8 mouse cellular contexts compared by ENCODE assay signal in the genomic region with DNA sequence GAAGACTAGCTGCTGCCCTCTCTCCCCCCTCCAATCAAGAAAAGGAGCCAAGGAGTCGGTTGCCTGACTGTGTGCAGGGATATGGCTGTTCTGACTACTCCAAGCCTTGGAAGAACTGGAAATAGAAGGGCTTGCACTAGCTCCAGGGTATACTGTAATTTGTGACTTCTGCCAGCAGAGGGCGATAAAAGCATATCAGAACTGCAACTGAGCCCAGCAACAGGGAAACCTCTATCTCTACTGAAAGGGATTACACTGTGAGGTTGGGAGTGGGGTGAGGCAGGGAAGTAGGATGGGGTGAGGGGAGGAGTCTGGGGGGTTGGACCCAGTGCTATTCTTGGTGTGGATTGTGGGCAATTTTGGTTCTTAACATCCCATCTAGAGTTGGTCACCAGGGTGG. TPM values are rescaled to one million over a fixed set of nuclear protein-coding genes. Genes with fewer than 3 reads are reported as not detected.
DNase-seq lines count a peak whose midpoint lies in the region; ATAC-seq lines count a peak whose summit lies in the region.

No protein-coding gene starts in this region.

- no peaks in the 10 kb centered on the region for H3K9me3 ChIP-seq in hindbrain, embryonic 14.5 days (ENCODE audit: control insufficient read depth, low read length)

- H3K4me2 ChIP-seq in hindbrain, embryonic 14.5 days (replicated peaks): no peak overlapping the region

- H3K27ac ChIP-seq in hindbrain, embryonic 14.5 days: no peak overlapping the region

- no peak overlapping the region for H3K9ac ChIP-seq in hindbrain, embryonic 14.5 days

- no peaks in the 10 kb centered on the region; the same call in 1 of the 2 replicates for H3K27me3 ChIP-seq in hindbrain, embryonic 14.5 days (ENCODE audit: control insufficient read depth, insufficient read depth, low read length)

- peak; percentile 66 for ATAC-seq in hindbrain, embryonic 14.5 days (ENCODE audit: low FRiP score)
- ATAC-seq in megakaryocyte, adult 5-6 weeks (ENCODE audit: poor library complexity, severe bottlenecking): peak; percentile 70
- no peak for ATAC-seq in activated CD4-positive, CD25-positive, alpha-beta regulatory T cell, adult 4 months

- H3K4me3 ChIP-seq in hindbrain, embryonic 14.5 days (replicated peaks; ENCODE audit: low read length): no peak overlapping the region

- DNase-seq in ZHBTc4 (ENCODE audit: low read depth, low spot score): peak; percentile 85
- peak; percentile 78 for DNase-seq in cerebellum, adult 8-10 months
- DNase-seq in frontal cortex, postnatal 10 days (ENCODE audit: low spot score in 2 of 2): peak; percentile 46 to 79
- peak; percentile 91 for DNase-seq in hindbrain, embryonic 14.5 days (ENCODE audit: low spot score)
- DNase-seq in layer of hippocampus, postnatal 25 days (ENCODE audit: extremely low spot score in 1 of 2, low spot score in 1 of 2): peak; percentile 48 to 79
- DNase-seq in right cerebral cortex, postnatal 10 days (ENCODE audit: low spot score in 2 of 2): peak; percentile 87 to 91

- peaks cover 10% of the 10 kb centered on the region for H3K4me1 ChIP-seq in hindbrain, embryonic 14.5 days (replicated peaks; ENCODE audit: control insufficient read depth, insufficient read depth, low read length)

- WGBS in hindbrain, embryonic 14.5 days: 7% methylated on average over 2 of the region's 2 CpGs

- no peaks in the 10 kb centered on the region for H3K36me3 ChIP-seq in hindbrain, embryonic 14.5 days (replicated peaks; ENCODE audit: control insufficient read depth, insufficient read depth)

RNA-seq across cellular contexts. Expression of a gene that starts 9.8 kb away (rescaled TPM):
- not detected in 2 replicates for polyA plus RNA-seq in hindbrain, embryonic 14.5 days (2014; fragmentation: Nextera tagmentation; extraction: Ambion mirVana)
- total RNA-seq in layer of hippocampus, postnatal 25 days (2021): 10 to 100 TPM; 20.0 to 22.9 TPM
- total RNA-seq in megakaryocyte, adult 5-6 weeks (2015): not detected in 2 replicates
- not detected in 2 replicates for total RNA-seq in megakaryocyte, adult 5-6 weeks (2017)
- under 1 TPM in 1 of 2 experiments, not detected in 1; 0.30 TPM for polyA plus RNA-seq in activated CD4-positive, CD25-positive, alpha-beta regulatory T cell, adult 4 months (2017; shearing (Covaris generic))

RNA-seq across cellular contexts. Expression of a gene that starts 57.6 kb away (rescaled TPM):
- 0.13 and 0.21 TPM in 2 replicates for polyA plus RNA-seq in hindbrain, embryonic 14.5 days (2014; fragmentation: Nextera tagmentation; extraction: Ambion mirVana)
- not detected for total RNA-seq in layer of hippocampus, postnatal 25 days (2021)
- total RNA-seq in megakaryocyte, adult 5-6 weeks (2015): 0.51 and 2.6 TPM in 2 replicates
- total RNA-seq in megakaryocyte, adult 5-6 weeks (2017): 1.8 and 5.0 TPM in 2 replicates
- under 1 TPM in 1 of 2 experiments, not detected in 1; 0.80 TPM for polyA plus RNA-seq in activated CD4-positive, CD25-positive, alpha-beta regulatory T cell, adult 4 months (2017; shearing (Covaris generic))

Comparison
In these comparisons a context has a peak if more than half of its experiments do, and no peak if none do; other contexts are left out.
1. RNA of a gene that starts 9.8 kb away (total RNA-seq): 20.0 to 22.9 TPM in layer of hippocampus, postnatal 25 days; not detected in megakaryocyte, adult 5-6 weeks; every median in the first group is over 10 times any median in the second.
2. Peak in every context shown above with its lines, with median percentiles within 50 percentile points of each other: DNase-seq.